In the genomic region with DNA sequence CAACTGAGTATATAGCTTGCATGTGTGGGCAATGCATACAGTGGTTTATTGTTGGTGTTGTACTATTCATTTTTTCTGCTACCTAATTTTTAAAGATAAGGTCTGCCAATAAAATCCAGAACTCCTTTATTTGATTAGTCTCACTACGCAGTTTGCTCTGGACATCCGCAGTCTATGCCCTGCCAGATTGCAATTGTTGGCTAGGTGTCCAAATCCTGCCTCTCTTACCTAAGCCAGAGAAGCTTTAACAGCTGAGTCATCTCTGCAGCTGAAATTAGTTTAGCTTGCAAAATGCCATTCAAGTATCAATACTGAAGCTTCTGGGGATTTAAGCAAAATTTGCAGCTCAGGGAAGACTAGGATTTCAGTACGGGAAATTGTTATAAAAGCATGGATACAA, we compare ENCODE assay signal across 22 mouse cellular contexts.
A peak's percentile ranks its signal among the peaks of the same experiment; 100 is the strongest.
DNase-seq lines count a peak whose midpoint lies in the region; ATAC-seq and TF ChIP-seq lines count a peak whose summit lies in the region.
"Had no signal": no experiment of that assay in that cellular context is flagged by ENCODE, and none has a peak within 500 bp of the region (broad histone marks: within the 10 kb centered on the region; RNA-seq: fewer than 3 reads in every experiment).

No protein-coding gene starts in this region.

- no peak overlapping the region for H3K27ac ChIP-seq in hindbrain, postnatal 0 days
- no peak overlapping the region for H3K27ac ChIP-seq in hindbrain, embryonic 12.5 days
- H3K27ac ChIP-seq in midbrain, postnatal 0 days (ENCODE audit: low read depth, low read length) = no peak overlapping the region
- H3K27ac ChIP-seq in midbrain, embryonic 15.5 days = no peak overlapping the region
- H3K27ac ChIP-seq: forebrain, embryonic 10.5 days; forebrain, embryonic 13.5 days; hindbrain, embryonic 13.5 days had no signal

- H3K9me3 ChIP-seq in hindbrain, postnatal 0 days (ENCODE audit: low read length) = no peaks in the 10 kb centered on the region
- no peaks in the 10 kb centered on the region for H3K9me3 ChIP-seq in hindbrain, embryonic 12.5 days (replicated peaks)
- H3K9me3 ChIP-seq in midbrain, postnatal 0 days (ENCODE audit: low read length) = no peaks in the 10 kb centered on the region
- H3K9me3 ChIP-seq in midbrain, embryonic 15.5 days = no peaks in the 10 kb centered on the region
- H3K9me3 ChIP-seq: forebrain, embryonic 10.5 days; forebrain, embryonic 13.5 days; hindbrain, embryonic 13.5 days had no signal

- H3K27me3 ChIP-seq in hindbrain, postnatal 0 days (ENCODE audit: insufficient read depth, low read length) = no peaks in the 10 kb centered on the region
- no peaks in the 10 kb centered on the region for H3K27me3 ChIP-seq in hindbrain, embryonic 12.5 days
- H3K27me3 ChIP-seq in midbrain, postnatal 0 days (ENCODE audit: insufficient read depth, low read length) = no peaks in the 10 kb centered on the region
- no peaks in the 10 kb centered on the region for H3K27me3 ChIP-seq in midbrain, embryonic 15.5 days (replicated peaks)
- H3K27me3 ChIP-seq: forebrain, embryonic 13.5 days; hindbrain, embryonic 13.5 days had no signal

- ATAC-seq in hindbrain, postnatal 0 days = no peak
- ATAC-seq in hindbrain, embryonic 12.5 days (ENCODE audit: low FRiP score) = no peak
- no peak for ATAC-seq in midbrain, postnatal 0 days (ENCODE audit: low FRiP score)
- ATAC-seq in midbrain, embryonic 15.5 days (replicated peaks) = no peak
- ATAC-seq: activated CD4-positive, CD25-positive, alpha-beta regulatory T cell, adult 4 months; forebrain, embryonic 13.5 days; forebrain, embryonic 16.5 days; hindbrain, embryonic 16.5 days; inflammation-experienced regulatory T-cells, adult 6 months; intestine, embryonic 16.5 days had no signal

- H3K4me3 ChIP-seq in hindbrain, postnatal 0 days (ENCODE audit: low read length) = no peak overlapping the region
- H3K4me3 ChIP-seq in hindbrain, embryonic 12.5 days = no peak overlapping the region
- H3K4me3 ChIP-seq in midbrain, postnatal 0 days (ENCODE audit: low read depth, low read length) = no peak overlapping the region
- H3K4me3 ChIP-seq in midbrain, embryonic 15.5 days = no peak overlapping the region
- H3K4me3 ChIP-seq: forebrain, embryonic 10.5 days; forebrain, embryonic 13.5 days; hindbrain, embryonic 13.5 days had no signal

- 74% methylated on average over 3 of the region's 3 CpGs for WGBS in hindbrain, postnatal 0 days
- WGBS in hindbrain, embryonic 12.5 days = 87% methylated on average over 3 of the region's 3 CpGs
- WGBS in midbrain, postnatal 0 days = 86% methylated on average over 3 of the region's 3 CpGs
- 84% methylated on average over 3 of the region's 3 CpGs for WGBS in midbrain, embryonic 15.5 days

- H3K4me2 ChIP-seq in hindbrain, postnatal 0 days (ENCODE audit: low read depth, low read length) = no peak overlapping the region
- no peak overlapping the region for H3K4me2 ChIP-seq in hindbrain, embryonic 12.5 days (replicated peaks)
- H3K4me2 ChIP-seq in midbrain, postnatal 0 days (ENCODE audit: low read depth, low read length, poor library complexity, severe bottlenecking) = no peak overlapping the region
- no peak overlapping the region for H3K4me2 ChIP-seq in midbrain, embryonic 15.5 days
- H3K4me2 ChIP-seq: forebrain, embryonic 13.5 days; heart, embryonic 11.5 days; hindbrain, embryonic 13.5 days had no signal

- no peak overlapping the region for H3K9ac ChIP-seq in hindbrain, postnatal 0 days (replicated peaks; ENCODE audit: low read length)
- no peak overlapping the region for H3K9ac ChIP-seq in hindbrain, embryonic 12.5 days
- H3K9ac ChIP-seq in midbrain, postnatal 0 days (replicated peaks; ENCODE audit: low read length, poor library complexity, severe bottlenecking) = no peak overlapping the region
- H3K9ac ChIP-seq in midbrain, embryonic 15.5 days = no peak overlapping the region
- H3K9ac ChIP-seq: forebrain, embryonic 13.5 days; hindbrain, embryonic 13.5 days had no signal

- DNase-seq in adrenal gland, adult 2 months = peak; percentile 4
- no peak for DNase-seq in adrenal gland, adult 18-20 months (ENCODE audit: low spot score in 2 of 2)
- peak; percentile 39 to 57 for DNase-seq in cerebellum, postnatal 14 days
- DNase-seq in cerebellum, adult 18-20 months = no peak
- DNase-seq in hindbrain, postnatal 0 days (ENCODE audit: low spot score) = peak; percentile 1
- peak; percentile 8 for DNase-seq in midbrain, postnatal 0 days (ENCODE audit: low spot score)
- DNase-seq: adrenal gland, postnatal 25 days; cerebellum, adult 11-12 months; gastrocnemius, postnatal 10 days; gastrocnemius, postnatal 36 days; kidney, adult 18-20 months had no signal

- no peaks in the 10 kb centered on the region for H3K4me1 ChIP-seq in hindbrain, postnatal 0 days (ENCODE audit: insufficient read depth, low read length)
- no peaks in the 10 kb centered on the region for H3K4me1 ChIP-seq in hindbrain, embryonic 12.5 days
- no peaks in the 10 kb centered on the region for H3K4me1 ChIP-seq in midbrain, postnatal 0 days (ENCODE audit: insufficient read depth, low read length)
- no peaks in the 10 kb centered on the region for H3K4me1 ChIP-seq in midbrain, embryonic 15.5 days
- H3K4me1 ChIP-seq: forebrain, embryonic 10.5 days; forebrain, embryonic 13.5 days; hindbrain, embryonic 13.5 days had no signal

- no peak for TF ChIP-seq CTCF in hindbrain, postnatal 0 days (IDR thresholded peaks at IDR 0.05; ENCODE audit: low read depth)
- no peak for TF ChIP-seq CTCF in midbrain, postnatal 0 days (IDR thresholded peaks at IDR 0.05)

- H3K36me3 ChIP-seq in hindbrain, postnatal 0 days (ENCODE audit: insufficient read depth, low read length) = no peaks in the 10 kb centered on the region
- H3K36me3 ChIP-seq in hindbrain, embryonic 12.5 days = no peaks in the 10 kb centered on the region
- no peaks in the 10 kb centered on the region for H3K36me3 ChIP-seq in midbrain, postnatal 0 days (ENCODE audit: insufficient read depth, low read length)
- no peaks in the 10 kb centered on the region for H3K36me3 ChIP-seq in midbrain, embryonic 15.5 days (replicated peaks)
- H3K36me3 ChIP-seq: forebrain, embryonic 10.5 days; hindbrain, embryonic 13.5 days had no signal

Comparison
In these comparisons a context has a peak if more than half of its experiments do, and no peak if none do; other contexts are left out.
1. DNase-seq: peak in adrenal gland, adult 2 months (single experiment), cerebellum, postnatal 14 days (2 of 2), hindbrain, postnatal 0 days (single experiment) and midbrain, postnatal 0 days (single experiment); none in adrenal gland, adult 18-20 months (0 of 2) and cerebellum, adult 18-20 months (0 of 2).